Mouse (Mus musculus) forebrain, postnatal 0 days (tissue): ENCODE measurements around the gene Theg. TPM values are rescaled to one million over a fixed set of nuclear protein-coding genes. Genes with fewer than 3 reads are reported as not detected.
A peak's percentile ranks its signal among the peaks of the same experiment; 100 is the strongest.

Experiments
- ATAC-seq: fragments of 200-750 bp; cut with Nextera tagmentation; 2 replicates; pipeline ENCODE4 v1.8.0; 2017; ENCODE audit warnings: mild to moderate bottlenecking, moderate library complexity
- DNase-seq: peaks from one replicate; pipeline ENCODE4 v3.0.0-alpha.2; 2015
- H3K27ac ChIP-seq: fragments of 300-500 bp; sonication (generic); 2 replicates; pipeline ENCODE4 v1.5.1; 2014; ENCODE audit warnings: low read depth, mild to moderate bottlenecking, antibody characterized with exemption, low read length, moderate library complexity, mixed read lengths
- H3K27me3 ChIP-seq: fragments of 300-500 bp; sonication (generic); 2 replicates; pipeline ENCODE4 v1.6.1; 2014; ENCODE audit warnings: mild to moderate bottlenecking, low read length, mixed read lengths; ENCODE audit not compliant: insufficient read depth
- H3K36me3 ChIP-seq: fragments of 300-500 bp; sonication (generic); 2 replicates; pipeline ENCODE4 v1.6.1; 2014; ENCODE audit warnings: mild to moderate bottlenecking, moderate library complexity; ENCODE audit not compliant: insufficient read depth
- H3K4me1 ChIP-seq: fragments of 300-500 bp; sonication (generic); 2 replicates; pipeline ENCODE4 v1.6.1; 2014; ENCODE audit warnings: antibody characterized with exemption; ENCODE audit not compliant: insufficient read depth
- H3K4me2 ChIP-seq: fragments of 300-500 bp; sonication (generic); 2 replicates; pipeline ENCODE4 v1.6.1; 2014; ENCODE audit warnings: low read depth, mild to moderate bottlenecking, moderate library complexity
- H3K4me3 ChIP-seq: fragments of 300-500 bp; sonication (generic); 2 replicates; pipeline ENCODE4 v1.5.1; 2014; ENCODE audit warnings: low read depth, low read length, mixed read lengths
- H3K9ac ChIP-seq: fragments of 300-500 bp; sonication (generic); 2 replicates; pipeline ENCODE4 v1.6.1; 2014; ENCODE audit warnings: mild to moderate bottlenecking
- H3K9me3 ChIP-seq: fragments of 300-500 bp; sonication (generic); 2 replicates; pipeline ENCODE4 v1.6.1; 2016; ENCODE audit warnings: low read length
- CTCF ChIP-seq: sonication (generic); IDR thresholded peaks from 2 replicates; pipeline ENCODE4 v1.5.1; 2016; ENCODE audit warnings: antibody characterized with exemption, control low read depth, low read depth
- WGBS: fragments of 180-500 bp; shearing (Covaris S2); extraction: QIAGEN DNeasy Blood & Tissue Kit; methylation state at CpG from one replicate; pipeline ENCODE4 v1.1.7; 2014; 5-methylcytosine and 5-hydroxymethylcytosine counted together
- polyA plus RNA-seq: library from polyadenylated mRNA; unstranded; fragments of >200 nt; fragmentation: Nextera tagmentation; extraction: Ambion mirVana; gene quantifications from 2 replicates; pipeline ENCODE4 v1.2.1, GENCODE M21; 2015
- total RNA-seq: library from RNA; depleted of rRNA; stranded (reverse); fragments of >200 nt; gene quantifications from 2 replicates; pipeline ENCODE4 v1.2.3, GENCODE M21; 2014

The Theg gene
- total and polyA plus RNA-seq, 2 experiments from 2014 or later: not detected

GRCm38 (mm10) chr10:79581501-79581900, 5.6 kb downstream of the Theg start:
- WGBS: 92% methylated on average over 8 of the region's 8 CpGs
- ATAC-seq: no peak
- H3K27me3 ChIP-seq: no peaks in the 10 kb centered on the region
- H3K4me2 ChIP-seq: no peak overlapping the region
- H3K9me3 ChIP-seq: no peaks in the 10 kb centered on the region
- H3K4me3 ChIP-seq: no peak overlapping the region
- no peak for TF ChIP-seq CTCF
- no peaks in the 10 kb centered on the region for H3K36me3 ChIP-seq
- H3K9ac ChIP-seq: no peak overlapping the region
- H3K4me1 ChIP-seq: no peaks in the 10 kb centered on the region
- H3K27ac ChIP-seq: no peak overlapping the region
- no peak for DNase-seq

GRCm38 (mm10) chr10:79580811-79581210, 6.3 kb downstream of the Theg start:
- peak; percentile 32 for ATAC-seq
- Histone ChIP-seq H3K4me3 (no peak overlapping the region), H3K27ac (no peak overlapping the region), H3K27me3 (no peaks in the 10 kb centered on the region), H3K9ac (no peak overlapping the region), H3K9me3 (no peaks in the 10 kb centered on the region), H3K4me2 (no peak overlapping the region), H3K4me1 (no peaks in the 10 kb centered on the region), H3K36me3 (no peaks in the 10 kb centered on the region)
- DNase-seq: peak; percentile 62
- TF ChIP-seq CTCF: peak; percentile 69
- WGBS: 35% methylated on average over 6 of the region's 6 CpGs

GRCm38 (mm10) chr10:79580356-79580755, 6.8 kb downstream of the Theg start:
- ATAC-seq (no peak), DNase-seq (no peak)
- Histone ChIP-seq H3K4me3 (no peak overlapping the region), H3K4me2 (no peak overlapping the region), H3K9ac (no peak overlapping the region), H3K27ac (no peak overlapping the region), H3K4me1 (no peaks in the 10 kb centered on the region), H3K9me3 (no peaks in the 10 kb centered on the region), H3K36me3 (no peaks in the 10 kb centered on the region), H3K27me3 (no peaks in the 10 kb centered on the region)
- TF ChIP-seq CTCF: no peak
- 69% methylated on average over 7 of the region's 7 CpGs for WGBS

GRCm38 (mm10) chr10:79579781-79580180, 7.3 kb downstream of the Theg start:
- Histone ChIP-seq H3K9ac (no peak overlapping the region), H3K27ac (no peak overlapping the region), H3K4me1 (no peaks in the 10 kb centered on the region), H3K4me3 (no peak overlapping the region), H3K4me2 (no peak overlapping the region), H3K36me3 (no peaks in the 10 kb centered on the region), H3K9me3 (no peaks in the 10 kb centered on the region), H3K27me3 (no peaks in the 10 kb centered on the region)
- TF ChIP-seq CTCF: no peak
- no peak for ATAC-seq
- no peak for DNase-seq
- WGBS: 71% methylated on average over 12 of the region's 12 CpGs

GRCm38 (mm10) chr10:79578891-79579290, 8.2 kb downstream of the Theg start:
- Histone ChIP-seq H3K4me3 (no peak overlapping the region), H3K4me2 (no peak overlapping the region), H3K27ac (no peak overlapping the region), H3K9ac (no peak overlapping the region), H3K36me3 (no peaks in the 10 kb centered on the region), H3K9me3 (no peaks in the 10 kb centered on the region), H3K27me3 (no peaks in the 10 kb centered on the region), H3K4me1 (no peaks in the 10 kb centered on the region)
- 84% methylated on average over 7 of the region's 7 CpGs for WGBS
- TF ChIP-seq CTCF: no peak
- no peak for ATAC-seq
- DNase-seq: no peak

- WGBS: 40% methylated on average over 9 of the region's 9 CpGs
Measured at GRCm38 (mm10) chr10:79578276-79578675, 8.9 kb downstream of the Theg start.

GRCm38 (mm10) chr10:79577376-79577775, 9.8 kb downstream of the Theg start:
- Histone ChIP-seq H3K9me3 (no peaks in the 10 kb centered on the region), H3K27me3 (no peaks in the 10 kb centered on the region), H3K4me3 (no peak overlapping the region), H3K9ac (no peak overlapping the region), H3K27ac (no peak overlapping the region), H3K36me3 (no peaks in the 10 kb centered on the region), H3K4me1 (no peaks in the 10 kb centered on the region), H3K4me2 (no peak overlapping the region)
- no peak for TF ChIP-seq CTCF
- WGBS: 70% methylated on average over 4 of the region's 4 CpGs
- DNase-seq (no peak), ATAC-seq (no peak)

More at GRCm38 (mm10) chr10:79578276-79578675, 8.9 kb downstream of the Theg start:
- Histone ChIP-seq H3K27me3 (no peaks in the 10 kb centered on the region), H3K4me2 (no peak overlapping the region), H3K27ac (no peak overlapping the region), H3K9ac (no peak overlapping the region), H3K9me3 (no peaks in the 10 kb centered on the region), H3K4me3 (no peak overlapping the region), H3K4me1 (no peaks in the 10 kb centered on the region), H3K36me3 (no peaks in the 10 kb centered on the region)
- no peak for DNase-seq
- no peak for ATAC-seq
- no peak for TF ChIP-seq CTCF

GRCm38 (mm10) chr10:79575754-79576153, 11.4 kb downstream of the Theg start:
- DNase-seq (no peak), ATAC-seq (no peak)
- no peaks in the 10 kb centered on the region for H3K36me3 ChIP-seq
- no peak for TF ChIP-seq CTCF
- H3K4me3 ChIP-seq: no peak overlapping the region
- WGBS: 79% methylated on average over 6 of the region's 6 CpGs
- H3K9ac ChIP-seq: no peak overlapping the region
- no peak overlapping the region for H3K4me2 ChIP-seq
- H3K4me1 ChIP-seq: no peaks in the 10 kb centered on the region
- no peak overlapping the region for H3K27ac ChIP-seq
- H3K27me3 ChIP-seq: no peaks in the 10 kb centered on the region
- H3K9me3 ChIP-seq: no peaks in the 10 kb centered on the region
